Mouse (Mus musculus) bone marrow macrophage, adult 2 months (primary cell): ENCODE data around the gene Use1.

Source experiments
- CTCF ChIP-seq: IDR thresholded peaks from 2 replicates; pipeline ENCODE4 v1.5.1; 2012; ENCODE audit warnings: low read depth, mild to moderate bottlenecking, low read length, moderate library complexity
- POLR2A ChIP-seq: IDR thresholded peaks from 2 replicates; pipeline ENCODE4 v1.6.1; 2012; ENCODE audit warnings: mild to moderate bottlenecking, low read depth, low read length, borderline replicate concordance

DNA sequence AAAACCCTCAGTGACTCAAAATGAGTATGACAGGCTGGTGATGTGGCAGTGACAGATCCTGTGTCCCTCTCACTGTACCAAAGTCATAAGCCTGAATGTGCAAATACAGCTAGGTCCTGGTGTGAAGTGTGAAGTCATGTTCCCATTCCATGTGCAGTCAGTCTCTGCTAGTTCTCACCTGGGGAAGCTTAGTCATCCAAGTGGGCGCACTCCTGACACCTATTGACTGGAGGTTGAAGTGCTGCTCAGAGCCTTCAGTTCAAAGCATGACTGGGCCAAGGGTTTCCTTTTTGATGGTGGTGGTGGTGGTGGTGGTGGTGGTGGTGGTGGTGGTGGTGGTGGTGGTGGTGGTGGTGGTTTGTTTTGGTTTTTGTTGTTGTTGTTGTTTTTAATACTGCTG, 41.8 kb upstream of the Use1 start:
- TF ChIP-seq CTCF (no peak), POLR2A (no peak)
